Mouse (Mus musculus) limb, embryonic 14.5 days (tissue): ENCODE measurements at regions not wholly inside any gene's neighbourhood (a gene's known extent, or its start where the extent isn't known, plus 50 kb on each side); places are given as distances from the start of the nearest gene placed in this dataset.

Experiments
- ATAC-seq: fragments of 200-750 bp; cut with Nextera tagmentation; 2 replicates; pipeline ENCODE4 v1.8.0; 2017; ENCODE audit warnings: low read depth, moderate number of reproducible peaks, moderate TSS enrichment; ENCODE audit not compliant: low FRiP score
- DNase-seq: peaks from one replicate; pipeline ENCODE4 v3.0.0-alpha.2; 2015; ENCODE audit warnings: low spot score
- H3K27ac ChIP-seq: fragments of 300-500 bp; sonication (generic); replicated peaks from 2 replicates; pipeline ENCODE4 v1.5.1; 2014; ENCODE audit warnings: low read depth, mild to moderate bottlenecking, low read length, moderate library complexity, mixed read lengths
- H3K27me3 ChIP-seq: fragments of 300-500 bp; sonication (generic); 2 replicates; pipeline ENCODE4 v1.6.1; 2014; ENCODE audit warnings: low read length, mixed read lengths; ENCODE audit not compliant: control insufficient read depth, insufficient read depth
- H3K36me3 ChIP-seq: fragments of 300-500 bp; sonication (generic); 2 replicates; pipeline ENCODE4 v1.6.1; 2014; ENCODE audit warnings: mild to moderate bottlenecking, low read length, moderate library complexity, mixed read lengths; ENCODE audit not compliant: control insufficient read depth, insufficient read depth
- H3K4me1 ChIP-seq: fragments of 300-500 bp; sonication (generic); 2 replicates; pipeline ENCODE4 v1.6.1; 2014; ENCODE audit warnings: antibody characterized with exemption, low read length, mixed read lengths; ENCODE audit not compliant: control insufficient read depth, insufficient read depth
- H3K4me2 ChIP-seq: fragments of 300-500 bp; sonication (generic); replicated peaks from 2 replicates; pipeline ENCODE4 v1.6.1; 2014; ENCODE audit warnings: low read depth, mild to moderate bottlenecking, low read length, moderate library complexity; ENCODE audit not compliant: severe bottlenecking
- H3K4me3 ChIP-seq: fragments of 300-500 bp; sonication (generic); replicated peaks from 2 replicates; pipeline ENCODE4 v1.5.1; 2014; ENCODE audit warnings: low read length
- H3K9ac ChIP-seq: fragments of 300-500 bp; sonication (generic); 2 replicates; pipeline ENCODE4 v1.6.1; 2014; ENCODE audit warnings: mild to moderate bottlenecking, low read depth, low read length, moderate library complexity; ENCODE audit not compliant: severe bottlenecking
- H3K9me3 ChIP-seq: fragments of 300-500 bp; sonication (generic); 2 replicates; pipeline ENCODE4 v1.6.1; 2016; ENCODE audit warnings: low read length; ENCODE audit not compliant: control insufficient read depth
- POLR2A ChIP-seq: fragments of 200-500 bp; IDR thresholded peaks from 2 replicates; pipeline ENCODE4 v1.8.0; 2012; ENCODE audit warnings: inconsistent platforms, mild to moderate bottlenecking, moderate library complexity, borderline replicate concordance; ENCODE audit not compliant: insufficient read depth, insufficient read length; ENCODE audit errors: extremely low read depth
- WGBS: fragments of 180-500 bp; shearing (Covaris S2); extraction: QIAGEN DNeasy Blood & Tissue Kit; methylation state at CpG from one replicate; pipeline ENCODE4 v1.1.7; 2014; 5-methylcytosine and 5-hydroxymethylcytosine counted together

DNA sequence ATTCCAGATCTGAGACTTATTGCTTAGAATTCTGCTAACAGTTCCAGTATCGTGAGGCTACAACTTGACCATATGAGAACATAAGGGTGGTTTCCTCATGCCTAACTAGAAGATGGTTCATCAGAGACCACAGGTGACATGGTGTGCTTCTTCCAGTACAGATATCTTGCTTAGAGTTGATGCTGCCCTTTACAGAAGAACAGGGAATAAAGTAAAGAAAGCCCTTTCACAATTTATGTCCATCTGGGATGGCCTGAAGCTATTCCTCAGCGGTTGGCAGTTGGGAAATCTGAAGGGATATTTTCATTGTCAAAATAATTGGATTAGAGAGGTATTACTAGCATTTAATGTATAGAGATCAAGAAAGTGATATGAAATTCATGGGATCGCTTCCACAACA, 184.3 kb downstream of the Fam49a start:
- ATAC-seq (no peak), DNase-seq (no peak)
- WGBS: 79% methylated on average over 3 of the region's 3 CpGs
- H3K27me3 ChIP-seq: no peaks in the 10 kb centered on the region
- no peak overlapping the region for H3K27ac ChIP-seq
- no peaks in the 10 kb centered on the region for H3K9me3 ChIP-seq
- no peak overlapping the region for H3K4me3 ChIP-seq
- H3K36me3 ChIP-seq: no peaks in the 10 kb centered on the region
- H3K9ac ChIP-seq: no peak overlapping the region
- H3K4me1 ChIP-seq: no peaks in the 10 kb centered on the region
- H3K4me2 ChIP-seq: no peak overlapping the region
- no peak for TF ChIP-seq POLR2A

DNA sequence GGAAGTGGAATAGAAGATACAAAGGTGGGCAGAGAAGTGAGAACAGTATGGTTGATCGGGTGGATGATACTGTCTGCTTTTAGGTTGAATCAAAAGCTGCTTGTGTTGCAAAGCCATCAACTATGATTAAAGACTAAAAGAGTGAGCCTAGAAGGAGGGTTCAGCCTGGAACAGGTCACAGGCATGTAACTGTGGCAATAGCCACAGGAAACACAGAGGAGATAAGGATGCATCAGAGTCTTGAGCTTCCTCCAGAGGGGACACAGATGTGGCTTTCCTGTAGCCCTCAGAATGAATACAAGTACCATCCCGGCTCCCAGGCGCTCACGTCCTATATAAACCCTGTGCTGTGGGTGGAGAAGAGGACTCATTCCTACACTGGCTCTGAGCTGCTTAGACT, 180.9 kb downstream of the Fam49a start:
- Histone ChIP-seq H3K4me1 (no peaks in the 10 kb centered on the region), H3K4me2 (no peak overlapping the region), H3K4me3 (no peak overlapping the region), H3K27me3 (no peaks in the 10 kb centered on the region), H3K9me3 (no peaks in the 10 kb centered on the region), H3K36me3 (no peaks in the 10 kb centered on the region), H3K27ac (no peak overlapping the region), H3K9ac (no peak overlapping the region)
- TF ChIP-seq POLR2A: no peak
- ATAC-seq: no peak
- no peak for DNase-seq
- WGBS: 83% methylated on average over 4 of the region's 4 CpGs

- no peaks in the 10 kb centered on the region for H3K27me3 ChIP-seq
- no peak overlapping the region for H3K4me2 ChIP-seq
- 87% methylated on average over 1 of the region's 1 CpGs for WGBS
- no peak for DNase-seq
- no peaks in the 10 kb centered on the region for H3K4me1 ChIP-seq
- no peak overlapping the region for H3K9ac ChIP-seq
- H3K36me3 ChIP-seq: no peaks in the 10 kb centered on the region
- H3K4me3 ChIP-seq: no peak overlapping the region
- ATAC-seq: no peak
- no peak for TF ChIP-seq POLR2A
- H3K27ac ChIP-seq: no peak overlapping the region
- no peaks in the 10 kb centered on the region for H3K9me3 ChIP-seq
These were observed 174.4 kb downstream of the Fam49a start for GRCm38 (mm10) chr12:12436379-12436778.

- Histone ChIP-seq H3K4me2 (no peak overlapping the region), H3K27me3 (no peaks in the 10 kb centered on the region), H3K4me3 (no peak overlapping the region), H3K4me1 (no peaks in the 10 kb centered on the region), H3K36me3 (no peaks in the 10 kb centered on the region), H3K9me3 (no peaks in the 10 kb centered on the region), H3K27ac (no peak overlapping the region), H3K9ac (no peak overlapping the region)
- 80% methylated on average over 1 of the region's 1 CpGs for WGBS
- ATAC-seq (no peak), DNase-seq (no peak)
- no peak for TF ChIP-seq POLR2A
These were observed 170.7 kb downstream of the Fam49a start for GRCm38 (mm10) chr12:12432597-12432996.
